Mouse (Mus musculus) MEL (cell line): ENCODE results near the gene Rec8.
A peak's percentile ranks its signal among the peaks of the same experiment; 100 is the strongest.

Experiments used
- CTCF ChIP-seq, 3 experiments: IDR thresholded peaks in 2 of 3; conservative IDR thresholded peaks in 1 of 3; 2 replicates each; pipeline ENCODE4 v1.5.1; 2011 to 2012; ENCODE audit warnings: low read length in 3 of 3, low read depth in 2 of 3, mild to moderate bottlenecking in 2 of 3, improper control_type of control experiment in 1 of 3, inconsistent platforms in 1 of 3, mixed read lengths in 1 of 3, moderate library complexity in 1 of 3; ENCODE audit not compliant: control insufficient read depth in 1 of 3, insufficient read depth in 1 of 3, poor library complexity in 1 of 3, severe bottlenecking in 1 of 3
- HCFC1 ChIP-seq: IDR thresholded peaks from 2 replicates; pipeline ENCODE4 v1.6.1; 2012; ENCODE audit warnings: low read depth, mild to moderate bottlenecking, inconsistent platforms, low read length, improper control_type of control experiment, moderate library complexity
- JUND ChIP-seq: IDR thresholded peaks from 2 replicates; pipeline ENCODE4 v1.6.1; 2011; ENCODE audit warnings: low read depth, mild to moderate bottlenecking, improper control_type of control experiment, low read length
- MAX ChIP-seq: IDR thresholded peaks from 2 replicates; pipeline ENCODE4 v1.6.1; 2011; ENCODE audit warnings: low read length, improper control_type of control experiment
- MYB ChIP-seq: IDR thresholded peaks from 2 replicates; pipeline ENCODE4 v1.6.1; 2011; ENCODE audit warnings: mild to moderate bottlenecking, low read depth, low read length, improper control_type of control experiment
- NELFE ChIP-seq: IDR thresholded peaks from 2 replicates; pipeline ENCODE4 v1.6.1; 2011; ENCODE audit warnings: low read depth, low read length, improper control_type of control experiment
- POLR2A ChIP-seq, 2 experiments: IDR thresholded peaks; 2 replicates each; pipeline ENCODE4 v1.6.1; 2011 to 2012; ENCODE audit warnings: low read length in 2 of 2, mild to moderate bottlenecking in 2 of 2, control low read depth in 1 of 2, improper control_type of control experiment in 1 of 2, low read depth in 1 of 2, moderate library complexity in 1 of 2; ENCODE audit not compliant: control insufficient read depth in 1 of 2, insufficient read depth in 1 of 2, poor library complexity in 1 of 2
- POLR2AphosphoS2 ChIP-seq: IDR thresholded peaks from 2 replicates; pipeline ENCODE4 v1.6.1; 2011; ENCODE audit warnings: low read length, improper control_type of control experiment
- SIN3A ChIP-seq: IDR thresholded peaks from 2 replicates; pipeline ENCODE4 v1.6.1; 2012; ENCODE audit warnings: low read length, improper control_type of control experiment, inconsistent platforms
- USF1 ChIP-seq: IDR thresholded peaks from 2 replicates; pipeline ENCODE4 v1.6.1; 2014; ENCODE audit warnings: low read depth, mild to moderate bottlenecking, inconsistent platforms, low read length, improper control_type of control experiment, moderate library complexity
- ZC3H11A ChIP-seq: IDR thresholded peaks from 2 replicates; pipeline ENCODE4 v1.6.1; 2012; ENCODE audit warnings: low read depth, mild to moderate bottlenecking, inconsistent platforms, low read length, improper control_type of control experiment
- ZNF384 ChIP-seq: IDR thresholded peaks from 2 replicates; pipeline ENCODE4 v1.6.1; 2012; ENCODE audit warnings: low read depth, mild to moderate bottlenecking, inconsistent platforms, low read length, improper control_type of control experiment

DNA sequence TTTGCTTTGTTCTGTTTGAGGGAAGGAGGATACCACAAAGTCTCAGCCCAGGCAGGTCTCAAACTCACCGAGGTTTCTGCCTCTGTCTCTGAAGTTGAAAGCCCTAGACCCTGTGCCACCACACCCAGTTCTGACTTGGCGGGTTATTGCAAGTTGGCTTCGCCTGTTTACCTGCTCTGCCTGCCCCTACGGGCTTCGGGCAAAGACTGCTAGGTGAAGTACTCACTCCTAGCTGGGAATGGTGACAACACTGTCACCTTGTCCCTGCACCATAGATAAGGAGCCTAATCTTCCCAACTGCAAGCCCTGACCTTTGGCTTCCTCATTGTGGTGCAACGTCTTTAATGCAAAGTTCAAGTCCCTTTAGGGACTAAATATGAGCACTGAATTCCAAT lies 32.3 kb upstream of the Rec8 start:
- no peak for TF ChIP-seq ZNF384
- TF ChIP-seq POLR2A (IDR thresholded peaks at IDR 0.05; ENCODE audit: control insufficient read depth in 1 of 2, insufficient read depth in 1 of 2, low read depth in 1 of 2, low read length in 2 of 2, poor library complexity in 1 of 2), result no peak; a peak in 1 of 4 replicates
- TF ChIP-seq SIN3A, result peak; percentile 34; the same call in 1 of the 2 replicates
- no peak for TF ChIP-seq CTCF (IDR thresholded peaks at IDR 0.05 in 2 of 3, conservative IDR thresholded peaks at IDR 0.05 in 1 of 3; ENCODE audit: control insufficient read depth in 1 of 3, insufficient read depth in 1 of 3, low read depth in 2 of 3, low read length in 3 of 3, poor library complexity in 1 of 3, severe bottlenecking in 1 of 3)
- TF ChIP-seq ZC3H11A, result no peak
- no peak for TF ChIP-seq USF1
- 0 out of 2 replicates have a peak, but pooled peaks have one; percentile 24 for TF ChIP-seq JUND
- TF ChIP-seq NELFE, result no peak; the same call in 1 of the 2 replicates
- TF ChIP-seq POLR2AphosphoS2, result no peak
- TF ChIP-seq HCFC1, result no peak
- TF ChIP-seq MYB, result peak; percentile 88
- TF ChIP-seq MAX, result no peak; the same call in 1 of the 2 replicates
